Mouse (Mus musculus) hindbrain, embryonic 16.5 days (tissue): ENCODE measurements at regions not wholly inside any gene's neighbourhood (a gene's known extent, or its start where the extent isn't known, plus 50 kb on each side); places are given as distances from the start of the nearest gene placed in this dataset.

Source experiments
- ATAC-seq: fragments of 200-750 bp; cut with Nextera tagmentation; 2 replicates; pipeline ENCODE4 v1.8.0; 2017; ENCODE audit warnings: moderate TSS enrichment, moderate library complexity
- H3K27ac ChIP-seq: fragments of 300-500 bp; sonication (generic); 2 replicates; pipeline ENCODE4 v1.5.1; 2014; ENCODE audit warnings: low read depth, mild to moderate bottlenecking, control low read depth, low read length, moderate library complexity
- H3K27me3 ChIP-seq: fragments of 300-500 bp; sonication (generic); replicated peaks from 2 replicates; pipeline ENCODE4 v1.6.1; 2014; ENCODE audit warnings: low read length; ENCODE audit not compliant: control insufficient read depth, insufficient read depth
- H3K36me3 ChIP-seq: fragments of 300-500 bp; sonication (generic); 2 replicates; pipeline ENCODE4 v1.6.1; 2014; ENCODE audit warnings: mild to moderate bottlenecking, low read length, moderate library complexity, mixed read lengths; ENCODE audit not compliant: control insufficient read depth, insufficient read depth
- H3K4me1 ChIP-seq: fragments of 300-500 bp; sonication (generic); 2 replicates; pipeline ENCODE4 v1.6.1; 2014; ENCODE audit warnings: low read depth, low read length; ENCODE audit not compliant: control insufficient read depth, insufficient read depth
- H3K4me2 ChIP-seq: fragments of 300-500 bp; sonication (generic); 2 replicates; pipeline ENCODE4 v1.6.1; 2014; ENCODE audit warnings: mild to moderate bottlenecking, low read length, control low read depth, moderate library complexity
- H3K4me3 ChIP-seq: fragments of 300-500 bp; sonication (generic); 2 replicates; pipeline ENCODE4 v1.5.1; 2014; ENCODE audit warnings: mild to moderate bottlenecking, low read length, control low read depth, moderate library complexity
- H3K9ac ChIP-seq: fragments of 300-500 bp; sonication (generic); 2 replicates; pipeline ENCODE4 v1.6.1; 2014; ENCODE audit warnings: low read depth, mild to moderate bottlenecking, control low read depth, low read length, moderate library complexity
- H3K9me3 ChIP-seq: fragments of 300-500 bp; sonication (generic); 2 replicates; pipeline ENCODE4 v1.6.1; 2014; ENCODE audit warnings: mild to moderate bottlenecking, low read length, moderate library complexity; ENCODE audit not compliant: control insufficient read depth
- WGBS: fragments of 180-500 bp; shearing (Covaris S2); extraction: QIAGEN DNeasy Blood & Tissue Kit; methylation state at CpG from one replicate; pipeline ENCODE4 v1.1.7; 2014; 5-methylcytosine and 5-hydroxymethylcytosine counted together

- H3K27me3 ChIP-seq = no peaks in the 10 kb centered on the region
- no peak overlapping the region for H3K4me2 ChIP-seq
- no peak for ATAC-seq
- no peaks in the 10 kb centered on the region for H3K36me3 ChIP-seq
- H3K4me3 ChIP-seq = no peak overlapping the region
- no peak overlapping the region for H3K27ac ChIP-seq
- no peak overlapping the region for H3K9ac ChIP-seq
- no peaks in the 10 kb centered on the region for H3K4me1 ChIP-seq
- no peaks in the 10 kb centered on the region for H3K9me3 ChIP-seq
Observed at GRCm38 (mm10) chr14:37313906-37314305, 178.8 kb upstream of the Ghitm start.

GRCm38 (mm10) chr14:37312887-37313286 lies 177.8 kb upstream of the Ghitm start:
- Histone ChIP-seq H3K9ac (no peak overlapping the region), H3K27ac (no peak overlapping the region), H3K36me3 (no peaks in the 10 kb centered on the region), H3K4me2 (no peak overlapping the region), H3K27me3 (no peaks in the 10 kb centered on the region), H3K4me1 (no peaks in the 10 kb centered on the region), H3K9me3 (no peaks in the 10 kb centered on the region), H3K4me3 (no peak overlapping the region)
- no peak for ATAC-seq
- 93% methylated on average over 3 of the region's 3 CpGs for WGBS

GRCm38 (mm10) chr14:37306622-37307274 lies 171.7 kb upstream of the Ghitm start:
- no peak overlapping the region for H3K4me3 ChIP-seq
- H3K27ac ChIP-seq = no peak overlapping the region
- H3K9ac ChIP-seq = no peak overlapping the region
- peak; percentile 76 for ATAC-seq
- H3K36me3 ChIP-seq = no peaks in the 10 kb centered on the region
- H3K27me3 ChIP-seq = no peaks in the 10 kb centered on the region
- no peaks in the 10 kb centered on the region for H3K4me1 ChIP-seq
- no peak overlapping the region for H3K4me2 ChIP-seq
- WGBS = 46% methylated on average over 2 of the region's 2 CpGs
- no peaks in the 10 kb centered on the region for H3K9me3 ChIP-seq

GRCm38 (mm10) chr14:37298631-37299030 lies 163.6 kb upstream of the Ghitm start:
- Histone ChIP-seq H3K4me1 (no peaks in the 10 kb centered on the region), H3K36me3 (no peaks in the 10 kb centered on the region), H3K9me3 (no peaks in the 10 kb centered on the region), H3K4me2 (no peak overlapping the region), H3K4me3 (no peak overlapping the region), H3K27me3 (no peaks in the 10 kb centered on the region), H3K9ac (no peak overlapping the region), H3K27ac (no peak overlapping the region)
- no peak for ATAC-seq

GRCm38 (mm10) chr14:37296531-37296930 lies 161.5 kb upstream of the Ghitm start:
- Histone ChIP-seq H3K36me3 (no peaks in the 10 kb centered on the region), H3K9me3 (no peaks in the 10 kb centered on the region), H3K4me2 (no peak overlapping the region), H3K27me3 (no peaks in the 10 kb centered on the region), H3K27ac (no peak overlapping the region), H3K4me3 (no peak overlapping the region), H3K9ac (no peak overlapping the region), H3K4me1 (no peaks in the 10 kb centered on the region)
- no peak for ATAC-seq
- WGBS = 46% methylated on average over 1 of the region's 1 CpGs

GRCm38 (mm10) chr14:37292084-37292860 lies 157.2 kb upstream of the Ghitm start:
- no peak overlapping the region for H3K4me2 ChIP-seq
- no peak overlapping the region for H3K9ac ChIP-seq
- no peaks in the 10 kb centered on the region for H3K27me3 ChIP-seq
- peak; percentile 94 for ATAC-seq
- no peaks in the 10 kb centered on the region for H3K4me1 ChIP-seq
- no peak overlapping the region for H3K27ac ChIP-seq
- 39% methylated on average over 4 of the region's 4 CpGs for WGBS
- no peaks in the 10 kb centered on the region for H3K9me3 ChIP-seq
- H3K36me3 ChIP-seq = no peaks in the 10 kb centered on the region
- no peak overlapping the region for H3K4me3 ChIP-seq

- Histone ChIP-seq H3K4me1 (no peaks in the 10 kb centered on the region), H3K9ac (no peak overlapping the region), H3K4me2 (no peak overlapping the region), H3K27ac (no peak overlapping the region), H3K27me3 (no peaks in the 10 kb centered on the region), H3K9me3 (no peaks in the 10 kb centered on the region), H3K36me3 (no peaks in the 10 kb centered on the region), H3K4me3 (no peak overlapping the region)
- WGBS = 53% methylated on average over 5 of the region's 5 CpGs
- ATAC-seq = no peak
Observed at GRCm38 (mm10) chr14:37284391-37284790, 149.3 kb upstream of the Ghitm start.

GRCm38 (mm10) chr14:37279356-37279755 lies 144.3 kb upstream of the Ghitm start:
- no peaks in the 10 kb centered on the region for H3K9me3 ChIP-seq
- H3K27ac ChIP-seq = no peak overlapping the region
- H3K4me3 ChIP-seq = no peak overlapping the region
- no peak overlapping the region for H3K9ac ChIP-seq
- 76% methylated on average over 2 of the region's 2 CpGs for WGBS
- H3K4me2 ChIP-seq = no peak overlapping the region
- no peaks in the 10 kb centered on the region for H3K36me3 ChIP-seq
- ATAC-seq = no peak
- H3K4me1 ChIP-seq = no peaks in the 10 kb centered on the region
- H3K27me3 ChIP-seq = no peaks in the 10 kb centered on the region

GRCm38 (mm10) chr14:37276728-37277695 lies 141.9 kb upstream of the Ghitm start:
- Histone ChIP-seq H3K4me1 (no peaks in the 10 kb centered on the region), H3K4me3 (no peak overlapping the region), H3K4me2 (no peak overlapping the region), H3K27me3 (no peaks in the 10 kb centered on the region), H3K27ac (no peak overlapping the region), H3K9ac (no peak overlapping the region), H3K9me3 (no peaks in the 10 kb centered on the region), H3K36me3 (no peaks in the 10 kb centered on the region)
- 73% methylated on average over 7 of the region's 7 CpGs for WGBS
- ATAC-seq = no peak
